ENCODE assay signal across 19 mouse cellular contexts in genomic region chr6:121310984-121311383, GRCm38 (mm10). TPM values are rescaled to one million over a fixed set of nuclear protein-coding genes. Genes with fewer than 3 reads are reported as not detected.
DNase-seq lines count a peak whose midpoint lies in the region; ATAC-seq lines count a peak whose summit lies in the region.
"Had no signal": no experiment of that assay in that cellular context is flagged by ENCODE, and none has a peak within 500 bp of the region (broad histone marks: within the 10 kb centered on the region; RNA-seq: fewer than 3 reads in every experiment).

No protein-coding gene starts in this region.

- H3K36me3 ChIP-seq in intestine, embryonic 16.5 days (ENCODE audit: control insufficient read depth, insufficient read depth, low read length): no peaks in the 10 kb centered on the region
- H3K36me3 ChIP-seq in liver, embryonic 15.5 days (replicated peaks): no peaks in the 10 kb centered on the region
- H3K36me3 ChIP-seq: embryonic facial prominence, embryonic 12.5 days; hindbrain, embryonic 15.5 days; neural tube, embryonic 12.5 days had no signal

- H3K4me1 ChIP-seq in intestine, embryonic 16.5 days (ENCODE audit: control insufficient read depth, insufficient read depth, low read length): no peaks in the 10 kb centered on the region
- H3K4me1 ChIP-seq in liver, embryonic 15.5 days (replicated peaks): 0 out of 2 replicates have a peak, but pooled peaks cover 12% of the 10 kb centered on the region
- H3K4me1 ChIP-seq: embryonic facial prominence, embryonic 12.5 days; hindbrain, embryonic 15.5 days; neural tube, embryonic 12.5 days had no signal

- WGBS in intestine, embryonic 16.5 days: 61% methylated on average over 6 of the region's 6 CpGs
- WGBS in liver, embryonic 15.5 days (ENCODE audit: insufficient replicate concordance): 52% methylated on average over 6 of the region's 6 CpGs

- no peak overlapping the region for H3K4me2 ChIP-seq in intestine, embryonic 16.5 days (ENCODE audit: low read depth, low read length)
- no peak overlapping the region for H3K4me2 ChIP-seq in liver, embryonic 15.5 days
- H3K4me2 ChIP-seq: embryonic facial prominence, embryonic 12.5 days; hindbrain, embryonic 15.5 days; neural tube, embryonic 12.5 days had no signal

- H3K4me3 ChIP-seq in intestine, embryonic 16.5 days (ENCODE audit: low read length): no peak overlapping the region
- no peak overlapping the region for H3K4me3 ChIP-seq in liver, embryonic 15.5 days (replicated peaks)
- H3K4me3 ChIP-seq: embryonic facial prominence, embryonic 12.5 days; hindbrain, embryonic 15.5 days; neural tube, embryonic 12.5 days had no signal

- H3K9ac ChIP-seq in intestine, embryonic 16.5 days (ENCODE audit: low read depth, low read length): no peak overlapping the region
- H3K9ac ChIP-seq in liver, embryonic 15.5 days: no peak overlapping the region
- H3K9ac ChIP-seq: embryonic facial prominence, embryonic 12.5 days; forebrain, postnatal 0 days; hindbrain, embryonic 15.5 days; neural tube, embryonic 12.5 days had no signal

- peak; percentile 69; the same call in 1 of the 2 replicates for ATAC-seq in intestine, embryonic 16.5 days
- peak; percentile 80 for ATAC-seq in liver, embryonic 15.5 days (ENCODE audit: insufficient read depth)
- ATAC-seq: forebrain, postnatal 0 days had no signal

- DNase-seq in kidney, adult 9 months: peak; percentile 92
- peak; percentile 76 to 88 for DNase-seq in kidney, postnatal 36 days
- no peak for DNase-seq in retina, embryonic 14.5 days (ENCODE audit: low spot score)
- DNase-seq in cerebellum, postnatal 36 days: no peak
- no peak for DNase-seq in adrenal gland, adult 18-20 months (ENCODE audit: low spot score in 2 of 2)
- DNase-seq: adrenal gland, postnatal 14 days; cerebellum, adult 18-20 months; forebrain, postnatal 0 days; lung, adult 18-20 months; lung, postnatal 36 days; right cerebral cortex, postnatal 25 days; thymus, postnatal 14 days had no signal

- H3K27ac ChIP-seq in intestine, embryonic 16.5 days (ENCODE audit: low read length): no peak overlapping the region
- 0 out of 2 replicates have a peak overlapping the region, but pooled peaks have one; percentile 33 for H3K27ac ChIP-seq in liver, embryonic 15.5 days (replicated peaks)
- H3K27ac ChIP-seq: embryonic facial prominence, embryonic 12.5 days; hindbrain, embryonic 15.5 days; neural tube, embryonic 12.5 days had no signal

- no peaks in the 10 kb centered on the region for H3K9me3 ChIP-seq in intestine, embryonic 16.5 days (ENCODE audit: control insufficient read depth, low read length)
- no peaks in the 10 kb centered on the region for H3K9me3 ChIP-seq in liver, embryonic 15.5 days (replicated peaks)
- H3K9me3 ChIP-seq: embryonic facial prominence, embryonic 12.5 days; hindbrain, embryonic 15.5 days; neural tube, embryonic 12.5 days had no signal

- no peaks in the 10 kb centered on the region for H3K27me3 ChIP-seq in intestine, embryonic 16.5 days (replicated peaks; ENCODE audit: control insufficient read depth, insufficient read depth, low read length)
- H3K27me3 ChIP-seq in liver, embryonic 15.5 days: no peaks in the 10 kb centered on the region
- H3K27me3 ChIP-seq: embryonic facial prominence, embryonic 12.5 days; hindbrain, embryonic 15.5 days; neural tube, embryonic 12.5 days had no signal

RNA-seq across cellular contexts. Expression of gene Slc6a13, which starts 11.0 kb away (rescaled TPM):
- polyA plus RNA-seq in intestine, embryonic 16.5 days (2015; fragmentation: Nextera tagmentation; extraction: Ambion mirVana): 0.77 and 1.4 TPM in 2 replicates
- 34.1 and 39.1 TPM in 2 replicates for polyA plus RNA-seq in liver, embryonic 15.5 days (2015; fragmentation: Nextera tagmentation; extraction: Ambion mirVana)
- total RNA-seq in adrenal gland, adult 18-20 months (2021): 1 to 10 TPM in 1 of 2 experiments, under 1 TPM in 1; 0.83 to 6.6 TPM

RNA-seq across cellular contexts. Expression of gene Slc6a12, which starts 31.9 kb away (rescaled TPM):
- 0.06 and 0.22 TPM in 2 replicates for polyA plus RNA-seq in intestine, embryonic 16.5 days (2015; fragmentation: Nextera tagmentation; extraction: Ambion mirVana)
- polyA plus RNA-seq in liver, embryonic 15.5 days (2015; fragmentation: Nextera tagmentation; extraction: Ambion mirVana): 2.5 and 2.9 TPM in 2 replicates
- under 1 TPM; 0.13 to 0.58 TPM for total RNA-seq in adrenal gland, adult 18-20 months (2021)
- total RNA-seq: heart, adult 8-10 months had no signal
- polyA plus RNA-seq: embryonic facial prominence, embryonic 12.5 days; heart, postnatal 0 days had no signal

Comparison
In these comparisons a context has a peak if more than half of its experiments do, and no peak if none do; other contexts are left out.
1. DNase-seq: peak in kidney, adult 9 months (single experiment) and kidney, postnatal 36 days (2 of 2); none in retina, embryonic 14.5 days (single experiment), cerebellum, postnatal 36 days (0 of 2) and adrenal gland, adult 18-20 months (0 of 2).
2. RNA of gene Slc6a13, which starts 11.0 kb away (polyA plus RNA-seq): 34.1 to 39.1 TPM in liver, embryonic 15.5 days; 0.77 to 1.4 TPM in intestine, embryonic 16.5 days; every median in the first group is over 10 times any median in the second.